Mouse (Mus musculus): ENCODE measurements at regions not wholly inside any gene's neighbourhood (a gene's known extent, or its start where the extent isn't known, plus 50 kb on each side); places are given as distances from the start of the nearest gene placed in this dataset.

DNA sequence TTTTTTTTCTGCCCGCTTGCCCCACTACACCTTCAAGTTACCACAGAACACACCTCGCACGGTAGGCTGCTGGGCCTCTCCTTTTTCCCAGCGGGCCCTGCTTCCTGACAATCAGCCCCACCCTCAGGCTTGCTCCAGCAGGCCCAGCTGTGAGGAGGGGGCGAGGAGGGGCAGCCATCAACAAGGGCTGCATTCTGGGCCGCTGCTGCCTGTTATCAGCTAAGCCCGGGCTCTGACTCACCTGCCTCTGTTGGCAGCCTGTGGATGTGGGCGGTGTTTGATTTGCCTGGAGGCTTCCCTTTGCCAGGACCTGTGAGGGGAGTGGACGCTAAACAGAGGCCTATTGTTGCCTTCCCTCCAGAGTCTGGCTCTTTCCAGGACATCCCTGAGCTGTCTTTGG, 161.6 kb downstream of the Zfp36l2 start:
- peak in 1 of 2 experiments; percentile 45 for DNase-seq

DNA sequence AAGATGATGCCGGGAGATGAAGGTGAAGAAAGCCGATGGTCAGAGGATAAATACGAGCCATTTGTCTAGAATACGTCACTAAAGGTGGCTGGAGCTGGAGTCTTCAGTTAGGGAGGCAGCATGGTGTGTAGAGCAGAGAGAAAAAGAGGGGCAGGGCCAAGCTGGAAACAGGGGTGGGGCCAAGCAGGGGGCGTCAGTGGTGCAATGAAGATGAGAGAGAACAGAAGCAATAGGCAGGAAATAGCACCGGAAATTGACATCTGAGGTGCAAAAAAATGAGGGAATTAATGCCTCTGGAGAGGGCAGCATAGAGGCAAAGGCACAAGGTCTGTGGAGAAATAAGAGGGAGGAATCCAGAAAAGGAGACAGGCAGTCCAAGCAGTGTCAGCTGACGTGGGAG, 165.4 kb downstream of the Zfp36l2 start:
- no peak for DNase-seq

DNA sequence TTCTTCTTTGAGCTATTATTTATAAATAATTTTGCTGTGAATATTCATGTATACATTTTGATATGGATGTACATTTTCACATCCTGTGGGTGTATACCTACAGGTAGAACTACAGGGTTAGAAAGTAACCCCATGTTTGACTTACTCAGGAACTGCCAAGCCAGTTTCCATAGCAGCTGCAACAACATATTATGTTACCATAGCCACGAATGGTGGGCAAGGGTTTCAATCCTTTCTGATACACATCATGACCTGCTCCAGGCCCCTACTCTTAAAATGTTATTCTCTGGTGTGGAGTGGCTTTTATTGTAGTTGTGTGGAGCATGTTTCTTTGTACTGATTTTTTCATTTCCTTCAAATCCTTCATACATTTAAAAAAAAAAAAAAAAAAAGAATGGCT, 168.9 kb downstream of the Zfp36l2 start:
- no peak for DNase-seq

DNA sequence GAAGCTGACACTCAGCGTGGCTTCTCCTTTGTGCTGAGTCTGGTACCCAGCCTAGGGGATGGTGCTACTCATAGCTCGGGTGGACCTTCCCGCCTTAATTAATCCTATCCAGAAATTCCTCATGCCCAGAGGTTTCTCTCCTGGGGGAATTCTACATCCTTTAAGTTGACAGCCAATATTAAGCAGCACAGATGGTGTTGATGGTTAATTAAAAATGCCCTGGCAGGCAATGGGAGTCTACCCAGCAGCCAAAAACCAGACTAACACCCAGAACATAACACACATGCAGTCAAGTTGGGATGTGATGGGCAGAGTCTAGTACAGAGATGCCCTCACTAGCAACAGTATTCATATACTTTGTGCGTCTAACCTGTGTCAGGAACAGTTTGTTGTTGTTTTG, 169.9 kb downstream of the Zfp36l2 start:
- no peak for DNase-seq

DNA sequence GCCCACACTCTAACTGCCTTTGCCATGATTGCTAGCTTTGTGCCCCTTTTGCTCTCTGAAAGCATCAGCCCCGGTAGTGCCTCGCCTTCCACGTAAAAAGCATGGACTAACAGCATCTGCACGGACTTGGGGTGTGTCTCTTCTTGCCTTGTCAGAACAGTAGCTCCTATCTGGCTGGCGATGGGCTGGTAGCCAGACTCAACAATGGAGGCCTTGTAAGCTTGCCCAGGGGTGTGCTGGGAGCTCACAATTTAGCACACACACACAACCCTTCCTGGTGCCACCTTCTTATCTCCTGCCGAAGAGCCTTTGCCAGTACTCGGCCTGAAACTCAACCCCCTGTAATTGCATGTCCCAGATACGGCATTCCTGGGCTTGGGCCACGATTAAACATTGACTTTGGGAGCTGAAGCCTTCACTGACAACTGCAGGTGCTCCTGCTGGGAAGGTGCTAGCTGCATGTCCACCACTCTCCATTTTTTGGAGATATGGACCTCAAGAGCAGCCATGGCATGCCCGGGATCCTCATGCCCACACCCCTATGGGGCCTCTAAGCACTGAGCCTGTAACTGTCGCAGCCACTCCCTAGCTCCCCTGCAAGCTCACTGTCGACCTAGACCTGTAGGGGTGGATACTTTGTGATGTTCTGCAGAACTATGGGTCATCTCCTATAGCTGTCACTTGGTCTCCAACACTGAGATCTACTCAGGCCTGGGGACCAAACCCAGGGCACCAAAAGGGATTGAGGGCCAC, 166.7 kb upstream of the Haao start:
- no peak for DNase-seq

DNA sequence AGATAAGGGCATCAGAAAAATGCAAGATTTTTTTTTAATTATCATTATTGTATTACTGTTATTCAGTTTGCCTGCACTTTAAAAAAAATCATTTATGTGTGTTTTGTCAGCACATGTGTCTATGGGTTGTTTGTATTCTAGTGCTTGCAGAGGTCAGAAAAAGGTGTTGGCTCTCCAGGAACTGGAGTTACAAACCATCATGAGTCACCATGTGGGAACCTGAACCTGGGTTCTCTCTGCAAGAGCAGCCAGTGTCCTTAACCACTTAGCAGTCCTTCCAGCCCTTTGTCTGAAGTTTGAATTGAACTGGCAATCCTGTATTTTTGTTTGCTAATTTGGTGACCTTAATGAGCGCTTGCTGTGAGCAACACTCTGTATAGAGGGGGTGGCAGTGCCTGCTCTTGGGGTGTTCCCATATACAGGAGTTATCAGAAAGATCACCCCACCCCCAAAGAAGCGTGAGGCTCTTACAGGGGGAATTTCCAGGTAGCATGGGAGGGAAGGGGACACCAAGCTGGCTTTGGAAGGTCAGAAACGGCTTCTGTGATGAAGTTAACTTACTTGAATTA, 162.8 kb upstream of the Haao start:
- no peak for DNase-seq

DNA sequence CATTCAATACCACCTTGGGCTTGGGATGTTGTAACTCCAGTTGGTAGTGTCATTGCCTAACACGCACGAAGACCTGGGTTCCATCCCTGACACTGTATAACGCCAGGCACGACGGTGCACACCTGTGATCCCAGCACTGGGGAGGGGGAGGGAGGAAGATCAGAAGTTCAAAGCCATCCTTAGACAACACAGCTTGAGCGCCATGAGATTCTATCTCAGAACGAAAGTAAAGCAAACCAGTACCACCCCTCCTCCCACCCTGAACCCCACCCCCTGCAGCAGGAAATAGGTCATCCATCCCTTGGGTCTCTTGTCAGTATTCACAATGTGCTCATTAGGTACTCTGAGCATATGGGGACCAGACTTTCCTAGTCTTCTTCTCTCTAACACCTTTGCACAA, 162.2 kb upstream of the Haao start:
- DNase-seq, result peak in 1 of 2 experiments; percentile 59

DNA sequence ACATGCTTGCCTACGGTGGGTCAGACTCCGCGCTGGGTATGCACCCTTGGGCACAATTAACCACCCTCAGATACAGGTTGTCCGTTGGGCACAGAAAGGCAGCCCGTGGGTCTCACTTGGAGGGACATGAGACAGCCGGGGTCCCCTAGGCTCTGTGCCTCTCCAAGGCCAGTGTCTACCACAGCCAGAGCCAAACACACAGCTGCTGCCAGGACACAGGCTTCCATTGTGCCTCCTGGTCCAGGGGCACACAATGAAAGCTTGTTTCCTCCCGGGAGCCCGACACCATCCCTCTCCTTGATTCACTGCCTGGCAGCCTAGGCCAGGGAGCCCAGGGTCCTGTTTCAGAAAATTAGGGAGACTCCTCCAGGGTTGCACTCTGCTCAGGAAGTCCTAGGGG, 161.4 kb upstream of the Haao start:
- DNase-seq, result no peak

DNA sequence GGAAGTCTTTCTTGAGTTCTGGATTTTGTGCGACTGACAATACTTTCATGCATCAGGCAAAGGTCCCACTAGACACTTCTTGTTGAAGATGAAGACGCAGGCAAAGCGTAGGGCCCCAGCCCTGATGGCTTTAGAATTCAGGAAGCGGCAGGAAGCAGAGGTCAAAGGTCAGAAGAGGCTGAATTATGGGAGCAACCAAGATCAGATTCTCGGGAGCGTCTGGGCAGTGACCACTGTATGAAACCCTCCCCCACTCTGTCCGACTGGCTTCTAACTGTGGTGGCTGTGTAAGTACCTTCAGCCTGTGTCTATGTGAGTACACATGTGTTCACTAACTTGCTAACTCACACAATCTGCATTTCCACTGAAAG, 160.9 kb upstream of the Haao start:
- no peak for DNase-seq

DNA sequence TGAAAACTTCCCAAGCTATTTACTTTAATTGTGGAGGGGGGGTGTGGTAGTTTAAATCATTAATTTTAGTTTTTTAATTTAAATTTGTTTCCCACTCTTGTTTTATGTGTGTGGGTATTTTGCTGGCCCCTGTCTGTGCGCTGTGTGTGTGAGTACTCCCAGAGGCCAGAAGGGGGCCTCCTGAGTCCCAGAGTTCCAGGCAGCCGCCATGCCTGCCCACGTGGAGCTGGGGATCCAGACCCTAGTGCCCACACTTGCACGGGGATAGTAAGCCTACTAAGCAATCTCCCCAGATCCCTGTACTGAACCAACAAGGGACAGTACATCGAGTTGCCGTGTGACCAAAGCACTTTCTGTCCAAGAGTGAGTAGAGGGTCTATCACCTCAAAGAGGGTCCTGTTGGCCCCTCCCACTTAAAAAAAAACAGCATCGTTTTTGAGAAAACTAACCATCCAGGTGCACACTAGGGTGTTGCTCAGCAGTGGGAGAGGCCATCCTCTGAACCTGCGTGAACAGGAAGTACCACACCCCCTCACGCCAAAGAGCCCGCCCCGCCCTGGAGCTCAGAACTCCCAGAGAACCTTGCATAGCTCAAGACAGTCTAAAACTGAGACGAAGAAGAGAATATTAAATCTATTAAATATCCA, 160.4 kb upstream of the Haao start:
- no peak for DNase-seq

DNA sequence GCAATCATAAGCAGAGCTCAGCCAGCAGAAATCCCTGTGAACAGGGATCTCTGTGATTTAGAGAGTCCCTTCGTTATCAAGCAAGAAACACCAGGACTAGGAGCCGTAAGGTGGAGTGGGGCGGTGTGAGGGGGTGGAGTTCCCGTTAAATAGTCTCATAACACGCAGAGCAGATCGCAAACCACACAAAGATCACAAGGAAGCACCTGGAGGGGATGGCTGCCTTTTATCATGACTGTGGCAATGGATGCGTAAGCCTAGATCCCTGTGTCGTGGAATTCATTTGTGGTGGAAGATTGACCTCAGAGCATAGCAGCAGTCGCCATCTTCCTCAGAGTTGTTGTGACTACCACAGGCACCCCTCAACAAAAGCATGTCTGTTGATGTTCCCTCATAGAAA, 159.0 kb upstream of the Haao start:
- DNase-seq, result no peak

DNA sequence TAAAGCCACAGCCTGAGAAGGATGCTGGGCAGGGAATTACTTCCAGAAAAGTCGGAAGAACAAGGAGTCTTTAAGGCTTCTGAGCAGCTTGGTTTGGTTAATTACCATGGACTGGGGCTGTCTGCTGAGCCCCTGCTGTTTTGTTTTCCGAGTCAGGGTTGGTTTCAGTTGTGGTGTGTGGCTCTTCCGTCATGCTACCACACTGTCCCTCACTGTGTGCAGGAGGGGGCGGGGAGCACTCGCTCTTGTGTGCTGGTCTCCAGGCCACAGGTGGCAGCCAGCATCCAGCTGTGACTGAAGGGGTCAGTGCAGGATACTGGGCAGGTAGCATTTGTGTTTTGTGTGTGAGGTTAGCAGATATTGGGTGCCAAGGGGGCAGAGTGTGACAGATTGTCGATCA, 156.5 kb upstream of the Haao start:
- peak in 1 of 2 experiments; percentile 63 for DNase-seq

DNA sequence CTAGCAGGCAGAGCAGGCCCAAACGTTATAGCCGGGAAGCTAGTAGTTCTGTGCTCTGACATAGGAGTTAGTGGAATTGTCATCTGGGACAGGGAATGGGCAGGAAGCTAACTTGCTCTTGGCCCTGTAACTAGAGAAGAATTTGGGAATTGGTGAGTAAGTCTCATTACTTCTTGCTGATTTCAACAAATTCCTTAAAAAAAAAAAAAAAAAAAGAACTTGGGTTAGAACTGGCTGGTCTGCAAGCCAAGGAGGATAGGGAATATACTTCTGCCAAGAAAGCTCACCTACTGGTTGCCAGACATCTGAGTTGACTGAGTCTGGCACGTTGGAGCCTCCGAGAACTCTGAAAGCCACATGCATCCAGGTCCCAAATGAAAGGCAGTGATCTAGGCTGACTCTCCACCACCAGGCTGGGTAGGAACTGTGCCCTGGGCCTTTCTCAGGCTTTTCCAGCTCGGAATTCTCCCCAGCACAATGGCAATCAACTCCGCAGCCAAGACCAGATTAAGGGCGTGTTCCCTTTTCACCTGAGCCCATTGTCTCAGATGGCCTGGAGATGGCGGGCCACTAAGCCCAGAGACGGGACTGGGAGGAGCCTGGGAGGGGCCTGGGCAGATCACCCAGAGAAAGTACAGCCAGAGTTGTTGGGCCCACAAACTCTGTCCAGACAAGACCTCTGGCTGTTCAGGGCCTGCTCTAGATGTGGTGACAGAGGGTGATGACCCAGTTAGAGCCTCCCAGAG, 155.9 kb upstream of the Haao start:
- DNase-seq, result no peak

DNA sequence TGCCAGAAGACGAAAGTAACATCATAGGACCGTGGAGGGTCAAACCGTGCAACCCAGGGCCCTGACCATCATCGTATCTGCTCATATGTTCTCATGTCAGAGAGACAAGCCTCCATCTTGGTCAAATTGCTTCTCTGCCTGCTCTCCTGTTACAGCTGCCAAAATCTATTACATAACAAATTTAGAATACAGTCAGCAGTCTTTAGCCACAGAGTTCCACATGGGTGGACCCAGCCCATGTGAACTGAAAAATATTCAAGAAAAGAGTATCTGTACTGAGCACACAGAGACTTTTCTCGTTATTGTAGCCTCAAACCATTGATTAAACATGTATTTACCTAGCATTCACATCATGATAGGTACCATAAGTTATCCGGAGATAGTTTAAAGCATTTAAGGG, 155.2 kb upstream of the Haao start:
- DNase-seq, result no peak

DNA sequence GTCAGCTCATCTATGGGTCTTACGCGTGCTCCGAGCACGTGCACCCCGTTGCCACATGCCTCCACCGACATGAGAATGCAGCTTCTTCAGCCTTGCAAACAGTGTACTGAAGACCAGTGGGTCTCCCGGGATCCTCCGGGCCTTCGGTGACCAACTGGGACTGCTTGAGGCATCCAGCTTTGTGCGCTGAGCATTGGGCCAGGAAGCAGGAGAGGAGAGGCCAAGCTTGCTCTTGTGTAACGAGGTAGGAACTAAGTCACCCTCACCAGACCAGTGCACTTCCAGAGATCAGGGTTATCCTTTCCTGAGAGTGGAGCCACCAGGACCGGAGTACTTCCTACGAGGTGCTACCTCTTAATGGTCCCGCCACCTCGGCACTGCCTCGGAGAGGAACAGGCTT, 154.6 kb upstream of the Haao start:
- DNase-seq, result no peak

DNA sequence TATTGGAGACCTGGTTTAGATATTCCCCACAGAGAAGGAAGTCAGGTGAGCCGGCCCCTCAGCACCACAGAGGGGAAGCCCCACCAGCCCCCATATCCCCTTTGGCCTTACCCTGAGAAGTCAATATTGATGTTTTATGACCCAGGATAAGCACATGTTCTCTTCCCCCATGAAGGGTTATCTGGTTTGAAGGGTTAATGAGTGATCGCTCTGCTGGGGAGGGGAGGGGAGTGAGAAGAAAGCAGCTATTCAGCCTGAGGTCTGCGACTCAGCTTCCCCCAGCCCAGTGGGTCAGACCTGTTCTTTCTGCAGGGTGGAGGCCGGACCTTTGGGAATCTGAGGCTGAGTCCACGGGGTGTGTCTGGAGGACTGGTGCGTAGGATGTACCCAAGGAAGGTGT, 152.4 kb upstream of the Haao start:
- DNase-seq, result no peak

DNA sequence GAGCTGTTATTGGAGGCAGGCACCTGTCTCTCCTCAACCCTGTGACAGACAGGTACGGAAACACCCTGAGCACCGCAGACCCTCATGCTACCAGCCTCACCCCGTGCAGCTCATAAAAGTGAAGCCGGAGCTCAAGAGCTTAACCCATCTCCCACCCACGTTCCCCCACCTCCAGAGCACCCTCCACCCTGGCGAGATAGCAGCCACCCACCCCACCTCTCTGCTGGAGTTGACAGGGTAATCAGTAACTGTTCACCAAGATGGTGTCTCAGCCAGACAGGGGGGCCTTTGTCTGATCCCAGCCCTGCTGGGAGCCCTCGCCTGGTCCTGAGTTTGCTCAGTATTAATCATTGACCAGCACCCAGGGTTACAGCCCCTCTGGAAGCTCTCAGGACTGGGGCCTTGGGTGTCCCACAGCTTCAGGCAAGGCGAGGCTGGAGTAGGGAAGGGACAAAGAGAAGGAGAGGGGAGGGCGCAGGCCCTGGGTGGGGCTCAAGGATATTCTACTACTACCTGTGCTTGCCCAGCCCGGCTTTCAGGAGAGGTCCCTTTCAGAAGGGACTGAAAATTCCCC, 151.3 kb upstream of the Haao start:
- no peak for DNase-seq

DNA sequence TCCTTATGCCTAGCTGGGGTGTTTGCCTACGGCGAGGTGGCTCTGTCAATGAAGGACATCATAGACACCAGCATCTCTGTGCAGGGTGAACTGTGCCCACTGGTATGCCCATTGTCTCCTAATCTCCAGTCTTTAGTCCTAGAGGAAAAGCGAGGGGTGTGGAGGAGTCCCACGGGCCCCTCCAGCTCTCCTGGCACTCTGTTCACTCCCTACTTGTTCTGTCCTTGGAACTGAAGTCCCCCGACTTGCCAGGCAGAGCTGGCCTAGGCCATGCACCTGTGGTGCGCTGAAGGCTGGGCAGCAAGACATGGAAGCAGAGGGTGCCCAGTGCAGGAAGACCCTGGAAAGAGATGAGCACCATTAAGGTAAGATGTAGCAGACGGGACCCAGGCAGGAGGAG, 150.6 kb upstream of the Haao start:
- DNase-seq, result no peak

DNA sequence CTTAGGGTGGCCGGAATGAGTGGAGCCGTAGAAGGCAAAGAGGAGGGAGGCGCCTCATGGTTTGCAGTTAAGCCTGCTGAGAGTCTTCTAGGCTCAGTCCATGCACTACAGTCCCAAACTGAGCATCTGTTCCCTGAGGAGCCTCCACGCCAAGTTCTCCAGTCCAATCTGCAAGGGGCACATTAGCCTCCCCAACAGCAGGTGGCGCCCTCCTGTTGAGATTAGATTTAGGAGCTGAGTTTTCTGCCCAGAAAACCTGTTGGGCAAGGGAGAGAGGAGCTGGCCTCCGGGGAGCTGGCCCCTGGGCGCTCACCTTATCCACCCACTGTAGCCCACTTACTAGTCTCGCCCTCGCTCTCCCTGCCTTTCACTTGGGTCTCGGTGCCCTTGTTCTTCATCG, 150.0 kb upstream of the Haao start:
- DNase-seq, result peak; percentile 46 to 60

DNA sequence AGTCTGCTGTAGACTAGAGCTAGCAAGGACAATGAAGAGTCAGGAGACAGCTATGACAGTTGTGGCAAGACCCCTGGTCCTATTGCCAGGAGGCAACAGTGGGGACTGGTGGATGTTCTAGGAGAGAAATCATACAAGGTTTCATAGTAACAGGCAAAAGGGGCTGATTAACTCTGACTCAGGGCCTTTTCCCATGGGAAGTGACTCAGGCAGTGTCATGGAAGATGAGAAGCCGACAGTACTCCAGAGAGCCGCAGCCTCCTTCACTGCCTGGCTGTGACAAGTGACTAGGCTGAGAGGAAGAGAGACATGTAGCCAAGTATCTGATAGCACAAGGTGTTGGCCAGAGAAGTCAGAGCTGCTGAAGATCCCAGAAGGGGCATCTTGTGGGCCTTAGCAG, 145.3 kb upstream of the Haao start:
- no peak for DNase-seq

DNA sequence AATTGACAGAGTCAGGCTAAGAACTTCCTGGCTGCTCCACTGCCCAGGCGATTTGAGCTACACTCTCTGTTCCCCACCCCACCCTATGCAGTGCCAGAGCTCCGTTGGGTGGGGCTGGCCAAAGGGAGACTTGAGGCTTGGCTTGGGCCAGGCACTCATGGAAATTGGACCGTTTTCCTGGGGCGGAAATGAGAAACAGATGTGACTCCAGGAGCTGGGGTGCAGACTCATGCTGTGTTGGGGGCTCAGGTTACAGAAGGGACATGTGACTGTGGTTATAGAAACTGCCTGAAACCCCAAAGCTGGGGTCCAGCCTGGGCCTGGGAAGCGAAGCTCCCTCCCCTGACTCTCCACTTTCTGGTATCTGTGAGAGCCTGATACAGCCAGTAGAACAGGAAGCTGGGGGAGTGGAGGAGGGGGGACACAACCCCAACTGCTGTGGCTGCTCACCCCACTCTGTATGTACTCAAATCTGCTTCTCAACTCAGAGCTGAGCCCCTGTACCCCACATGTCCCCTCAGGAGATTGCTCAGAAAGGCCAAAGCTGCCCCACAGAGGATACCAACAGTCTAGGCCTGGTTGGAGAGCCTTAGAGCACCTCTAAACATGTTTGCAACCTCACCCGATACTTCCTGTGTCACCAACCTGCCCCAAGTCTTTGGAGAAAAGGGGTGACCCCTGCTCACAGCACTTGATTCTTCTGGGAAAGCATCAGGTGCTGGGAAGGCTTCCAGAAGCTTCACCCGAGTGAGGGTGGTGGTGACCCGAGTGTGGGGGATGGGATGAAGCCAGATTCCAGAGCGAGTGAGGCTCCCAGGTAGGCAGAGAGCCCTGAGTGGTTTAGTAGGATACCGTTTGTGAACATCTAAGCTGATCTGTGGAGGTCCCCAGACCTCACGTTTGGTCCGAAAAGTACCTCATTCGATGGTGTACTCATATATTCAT, 142.9 kb upstream of the Haao start:
- peak; percentile 49 to 63 for DNase-seq

DNA sequence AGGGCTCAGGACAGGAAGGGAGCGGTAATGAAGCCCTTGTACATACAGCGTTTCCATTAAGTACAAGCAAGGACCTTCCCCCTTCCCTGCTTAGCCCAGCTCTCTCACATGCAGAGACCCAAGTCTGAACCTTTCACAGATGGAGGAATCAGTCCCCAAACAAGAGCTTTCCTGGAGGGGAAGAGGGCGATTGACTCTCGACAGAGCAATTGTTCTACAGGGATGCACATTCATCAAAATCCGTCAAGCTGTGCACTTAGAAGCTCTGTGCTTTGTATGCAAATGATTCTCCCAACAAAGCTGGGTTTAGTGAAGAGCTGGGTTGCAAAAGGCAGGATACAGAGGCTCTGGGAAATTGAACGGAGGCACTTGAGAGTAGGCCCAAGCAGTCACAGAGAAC, 141.1 kb upstream of the Haao start:
- DNase-seq, result no peak

Data from thymus, adult 18-20 months (tissue).